Mouse (Mus musculus) bone marrow, adult 2 months (tissue): ENCODE measurements around the gene 2210408I21Rik. TPM values are rescaled to one million over a fixed set of nuclear protein-coding genes. Genes with fewer than 3 reads are reported as not detected.

Experiments used
- H3K27ac ChIP-seq: fragments of 200-500 bp; 2 replicates; pipeline ENCODE4 v1.5.1; 2012; ENCODE audit warnings: low read depth, mild to moderate bottlenecking, control low read depth, inconsistent platforms, low read length; ENCODE audit not compliant: control insufficient read depth, poor library complexity, insufficient read depth
- H3K4me1 ChIP-seq: fragments of 200-500 bp; 2 replicates; pipeline ENCODE4 v1.6.1; 2011; ENCODE audit warnings: low read length; ENCODE audit not compliant: control insufficient read depth, insufficient read depth
- H3K4me3 ChIP-seq: fragments of 200-500 bp; replicated peaks from 2 replicates; pipeline ENCODE3; 2011; ENCODE audit warnings: mild to moderate bottlenecking, low read depth, low read length, control low read depth; ENCODE audit not compliant: control insufficient read depth
- CTCF ChIP-seq: fragments of 200-500 bp; IDR thresholded peaks from 2 replicates; pipeline ENCODE4 v1.5.1; 2011; ENCODE audit warnings: low read length, control low read depth; ENCODE audit not compliant: control insufficient read depth, insufficient read depth
- POLR2A ChIP-seq: fragments of 200-500 bp; IDR thresholded peaks from 2 replicates; pipeline ENCODE4 v1.6.1; 2011; ENCODE audit warnings: low read depth, mild to moderate bottlenecking, control low read depth, low read length, borderline replicate concordance; ENCODE audit not compliant: control insufficient read depth
- whole genome bisulfite sequencing: fragments of 180-500 bp; shearing (Covaris S2); methylation state at CpG from one replicate; pipeline ENCODE4 v1.1.7; 2018; 5-methylcytosine and 5-hydroxymethylcytosine counted together
- polyA plus RNA-seq: library from polyadenylated mRNA; stranded (reverse); fragments of >200 nt; gene quantifications from 2 replicates; pipeline ENCODE4 v1.2.4, GENCODE M21; 2011; ENCODE audit warnings: low replicate concordance; ENCODE audit not compliant: missing spikeins, insufficient read depth, insufficient read length

The 2210408I21Rik gene
- polyA plus RNA-seq, 1 experiment = 2.0 TPM

GRCm38 (mm10) chr13:77398477-77398876, 263.1 kb downstream of the 2210408I21Rik start:
- no peaks in the 10 kb centered on the region for H3K4me1 ChIP-seq
- no peak overlapping the region for H3K4me3 ChIP-seq
- 92% methylated on average over 3 of the region's 3 CpGs for WGBS
- TF ChIP-seq POLR2A (no peak), CTCF (no peak)
- no peak overlapping the region for H3K27ac ChIP-seq

GRCm38 (mm10) chr13:77400762-77401161, 265.4 kb downstream of the 2210408I21Rik start:
- 76% methylated on average over 2 of the region's 2 CpGs for WGBS
- no peak overlapping the region for H3K4me3 ChIP-seq
- H3K4me1 ChIP-seq = no peaks in the 10 kb centered on the region
- TF ChIP-seq CTCF (no peak), POLR2A (no peak)
- no peak overlapping the region for H3K27ac ChIP-seq

DNA sequence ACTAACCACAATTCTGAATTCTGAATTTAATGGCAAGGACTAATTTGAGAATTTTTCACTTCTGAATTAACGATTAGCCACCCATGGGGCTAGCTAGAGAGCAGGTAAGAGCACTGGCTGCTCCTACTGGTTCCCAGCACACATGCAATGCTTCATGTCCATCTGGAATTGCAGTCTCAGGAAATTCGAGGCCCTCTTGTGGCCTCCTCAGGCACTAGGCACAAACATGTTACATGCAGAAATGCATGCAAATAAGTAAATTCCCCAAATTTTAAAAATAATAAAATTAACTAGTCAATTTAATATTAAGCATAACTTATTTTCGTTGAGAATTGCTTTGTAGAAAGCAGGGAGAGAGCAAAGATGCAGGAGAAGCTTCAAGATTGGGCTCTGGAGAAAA, 273.2 kb downstream of the 2210408I21Rik start:
- no peak for TF ChIP-seq POLR2A
- TF ChIP-seq CTCF = no peak
- 60% methylated on average over 3 of the region's 3 CpGs for WGBS
- no peaks in the 10 kb centered on the region for H3K4me1 ChIP-seq

DNA sequence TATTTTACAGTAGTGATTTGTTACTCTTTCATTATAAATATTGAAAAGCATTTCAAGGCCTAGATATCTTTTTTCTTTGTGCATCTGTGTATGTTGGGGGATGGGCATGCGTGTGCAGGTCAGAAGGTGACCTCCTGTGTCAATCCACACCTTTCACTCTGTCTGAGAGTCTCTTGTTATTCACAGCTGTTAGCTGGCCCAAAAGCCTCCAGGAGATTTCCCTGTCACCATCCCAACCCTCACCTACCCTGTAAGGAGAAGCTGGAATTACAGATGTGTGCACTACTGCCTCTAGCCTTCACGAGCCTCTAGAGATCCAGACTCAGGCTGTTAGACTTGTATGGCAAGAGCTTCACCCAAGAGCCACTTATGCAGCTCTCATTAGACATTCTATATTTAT, 274.5 kb downstream of the 2210408I21Rik start:
- Histone ChIP-seq H3K27ac (no peak overlapping the region), H3K4me3 (no peak overlapping the region), H3K4me1 (no peaks in the 10 kb centered on the region)
- no peak for TF ChIP-seq CTCF
- no peak for TF ChIP-seq POLR2A
- 75% methylated on average over 2 of the region's 2 CpGs for WGBS

More for the DNA sequence above, 273.2 kb downstream of the 2210408I21Rik start:
- Histone ChIP-seq H3K27ac (no peak overlapping the region), H3K4me3 (no peak overlapping the region)

DNA sequence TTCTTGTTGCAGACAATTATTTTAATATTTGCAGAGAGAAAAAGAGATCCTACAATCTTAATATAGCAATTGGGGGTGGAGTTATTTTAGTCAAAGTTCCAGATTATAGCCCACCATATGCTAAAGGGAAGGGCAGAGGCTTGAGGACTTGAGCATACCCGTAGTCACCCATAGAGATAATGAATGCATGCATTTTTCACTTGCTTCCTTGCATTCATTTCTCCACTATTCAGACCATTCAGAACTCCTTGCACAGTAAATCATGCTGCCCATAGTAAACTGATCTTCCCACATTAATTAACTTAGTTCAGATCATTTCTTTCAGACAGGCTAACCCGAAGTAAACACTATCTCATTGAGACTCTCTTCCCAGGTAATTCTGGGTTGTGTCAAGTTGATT, 277.5 kb downstream of the 2210408I21Rik start:
- 61% methylated on average over 2 of the region's 2 CpGs for WGBS
- Histone ChIP-seq H3K4me3 (no peak overlapping the region), H3K4me1 (no peaks in the 10 kb centered on the region), H3K27ac (no peak overlapping the region)
- TF ChIP-seq CTCF = no peak
- TF ChIP-seq POLR2A = no peak

GRCm38 (mm10) chr13:77450007-77450567, 314.7 kb downstream of the 2210408I21Rik start:
- whole genome bisulfite sequencing = 78% methylated on average over 5 of the region's 5 CpGs

GRCm38 (mm10) chr13:77470093-77470621, 334.8 kb downstream of the 2210408I21Rik start:
- H3K4me1 ChIP-seq = no peaks in the 10 kb centered on the region
- TF ChIP-seq POLR2A (no peak), CTCF (no peak)
- no peak overlapping the region for H3K4me3 ChIP-seq
- no peak overlapping the region for H3K27ac ChIP-seq
- 88% methylated on average over 3 of the region's 3 CpGs for WGBS

More at GRCm38 (mm10) chr13:77450007-77450567, 314.7 kb downstream of the 2210408I21Rik start:
- TF ChIP-seq POLR2A (no peak), CTCF (no peak)
- no peaks in the 10 kb centered on the region for H3K4me1 ChIP-seq
- H3K27ac ChIP-seq = no peak overlapping the region
- no peak overlapping the region for H3K4me3 ChIP-seq

GRCm38 (mm10) chr13:77476420-77476819, 341.1 kb downstream of the 2210408I21Rik start:
- no peak overlapping the region for H3K27ac ChIP-seq
- WGBS = 85% methylated on average over 4 of the region's 4 CpGs
- TF ChIP-seq POLR2A = no peak
- TF ChIP-seq CTCF = no peak
- H3K4me1 ChIP-seq = no peaks in the 10 kb centered on the region
- no peak overlapping the region for H3K4me3 ChIP-seq

DNA sequence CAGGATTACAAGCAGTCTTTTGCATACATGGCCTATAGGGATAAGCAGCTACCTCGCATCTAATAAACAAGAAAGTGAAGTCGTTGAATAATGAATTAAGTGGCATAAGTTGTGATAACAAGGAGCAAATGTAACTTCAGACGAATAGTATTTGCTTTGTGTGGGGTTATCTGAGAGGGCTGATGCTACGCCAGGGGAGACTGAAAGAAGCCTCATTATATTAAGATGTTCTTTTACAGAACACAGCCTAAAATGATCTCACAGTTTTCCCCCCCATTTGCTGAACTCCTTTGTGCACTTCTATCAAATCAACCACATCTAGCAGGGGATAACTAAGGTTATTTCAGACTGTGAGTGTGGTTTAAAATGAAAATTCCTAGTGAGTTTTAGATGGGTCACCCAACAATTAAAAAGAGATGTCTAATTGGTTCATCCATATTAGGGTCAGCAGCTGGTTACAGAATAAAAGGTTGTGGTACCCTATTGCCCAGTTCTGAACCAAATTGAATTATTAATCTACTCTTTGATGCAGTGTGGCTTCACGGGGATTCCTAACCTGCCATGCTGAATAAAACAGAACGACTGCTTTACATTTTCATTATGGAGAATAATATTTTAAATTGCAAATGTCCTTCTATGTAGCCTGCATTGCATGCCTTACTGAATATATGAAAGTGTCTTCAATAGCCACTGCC, 343.2 kb downstream of the 2210408I21Rik start:
- Histone ChIP-seq H3K4me1 (no peaks in the 10 kb centered on the region), H3K4me3 (no peak overlapping the region), H3K27ac (no peak overlapping the region)
- TF ChIP-seq CTCF = no peak
- TF ChIP-seq POLR2A = no peak
- 70% methylated on average over 6 of the region's 6 CpGs for WGBS
